Mouse (Mus musculus) gastrocnemius, postnatal 4 days (tissue): ENCODE results near the gene Fgfr2. TPM values are rescaled to one million over a fixed set of nuclear protein-coding genes. Genes with fewer than 3 reads are reported as not detected.

Experiments
- DNase-seq, 2 experiments: peaks; one replicate each; pipeline ENCODE4 v3.0.0; 2021 to 2022; ENCODE audit warnings: low spot score in 2 of 2, mixed read lengths in 2 of 2
- total RNA-seq, 2 experiments: library from RNA; stranded (reverse); gene quantifications; 2 replicates each; pipeline ENCODE4 v1.2.3; 2021

The Fgfr2 gene
- total RNA-seq, 2 experiments from 2014 or later, result 6.5 to 8.0 TPM

DNA sequence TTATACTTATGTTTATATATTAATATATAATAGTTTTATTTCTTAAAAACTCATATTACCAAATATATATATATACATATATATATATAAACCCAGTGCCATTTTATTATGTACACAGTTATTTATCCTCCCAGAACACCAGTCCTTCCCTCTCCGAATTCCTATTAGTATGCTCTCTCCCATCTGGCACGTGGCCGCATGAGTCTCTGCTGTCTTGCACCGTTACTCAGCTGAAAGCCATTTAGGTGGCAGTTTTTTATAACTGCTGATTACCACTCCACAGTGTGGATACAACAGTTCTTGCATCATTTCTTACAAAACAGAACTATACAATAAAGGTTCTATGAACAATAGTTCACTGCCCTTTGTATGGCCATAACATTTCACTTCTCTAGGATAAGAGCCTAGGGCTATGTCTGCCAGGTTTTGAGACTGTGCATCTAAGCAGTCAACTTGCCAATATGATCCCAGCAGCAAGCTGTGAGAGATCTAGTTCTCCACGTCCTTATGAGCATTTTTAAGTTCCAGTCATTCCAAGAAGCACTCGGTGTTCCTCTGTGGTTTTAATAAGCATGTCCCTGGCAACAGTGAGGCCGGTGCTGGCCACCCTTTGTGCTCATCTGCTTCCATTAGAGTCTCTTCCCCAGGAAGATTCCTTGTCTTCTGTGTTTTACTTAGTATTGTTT lies 1777.2 kb downstream of the Fgfr2 start:
- DNase-seq, result no peak

DNA sequence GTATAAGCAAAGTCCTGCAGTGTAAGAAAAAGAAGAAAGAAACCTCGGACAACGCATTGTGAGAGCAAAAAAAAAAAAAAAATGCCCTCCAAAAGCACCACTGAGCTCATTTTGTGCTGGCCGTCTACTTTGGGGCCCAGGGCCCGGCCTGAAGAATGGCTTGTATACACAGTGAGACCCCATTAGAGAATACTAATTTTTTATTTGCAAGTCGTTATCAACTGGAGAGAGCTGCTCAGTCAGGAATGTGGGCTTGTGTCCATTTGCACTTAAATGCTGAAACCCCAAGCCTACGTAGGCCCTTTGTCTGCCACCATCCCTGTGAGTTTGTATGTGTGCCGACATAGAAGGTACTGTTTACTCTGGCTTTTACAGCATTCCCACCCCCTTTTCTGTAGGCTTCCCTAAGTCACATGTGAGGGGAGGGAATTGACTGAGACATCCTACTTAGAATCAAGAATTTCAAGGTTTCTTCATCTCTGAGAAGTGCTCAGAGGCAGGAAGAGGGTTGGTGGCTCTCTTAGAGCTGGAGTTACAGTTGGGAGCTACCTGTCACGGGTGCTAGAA lies 1785.6 kb downstream of the Fgfr2 start:
- no peak for DNase-seq

DNA sequence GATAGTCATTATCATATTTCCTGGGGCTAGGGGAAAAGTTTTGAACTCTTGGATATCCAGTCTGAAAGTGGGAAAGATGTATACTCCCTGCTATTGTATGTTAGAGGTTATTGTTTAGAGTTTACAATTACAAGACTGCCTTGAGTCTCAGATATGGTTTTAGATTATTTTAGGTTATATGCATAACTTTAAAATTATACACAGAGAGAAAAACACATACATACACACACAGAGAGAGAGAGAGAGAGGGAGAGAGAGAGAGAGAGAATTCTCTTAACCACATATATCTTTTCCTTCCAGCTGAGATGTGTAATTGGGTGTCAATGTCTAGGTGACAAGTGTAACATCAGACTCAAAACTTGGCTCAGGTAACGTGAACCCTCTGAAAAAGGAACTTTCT lies 1789.6 kb downstream of the Fgfr2 start, which contains the start of gene Fam24a:
Fam24a (plus strand) TSS at position 301 of the 400 bp plus-strand sequence.
- DNase-seq, result no peak

DNA sequence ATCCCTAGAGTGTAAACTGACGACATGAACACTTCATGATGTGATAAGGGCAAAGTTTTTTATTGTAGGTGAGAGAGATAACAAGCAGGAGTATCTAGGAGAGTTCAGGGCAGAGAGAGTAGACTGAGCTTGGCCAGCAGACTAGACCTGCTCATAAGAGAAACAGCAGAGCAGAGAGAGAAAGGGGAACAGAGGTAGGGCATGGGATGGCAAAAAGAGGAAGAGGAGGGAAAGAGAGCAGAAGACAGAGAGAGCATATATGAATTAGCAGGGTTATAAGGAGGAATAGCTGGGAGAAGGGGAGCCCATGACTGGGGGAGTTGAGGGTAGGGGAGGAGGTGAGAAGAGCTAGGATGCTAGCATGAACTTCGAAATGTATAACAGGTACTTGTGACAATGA lies 1791.5 kb downstream of the Fgfr2 start:
- DNase-seq, result no peak

DNA sequence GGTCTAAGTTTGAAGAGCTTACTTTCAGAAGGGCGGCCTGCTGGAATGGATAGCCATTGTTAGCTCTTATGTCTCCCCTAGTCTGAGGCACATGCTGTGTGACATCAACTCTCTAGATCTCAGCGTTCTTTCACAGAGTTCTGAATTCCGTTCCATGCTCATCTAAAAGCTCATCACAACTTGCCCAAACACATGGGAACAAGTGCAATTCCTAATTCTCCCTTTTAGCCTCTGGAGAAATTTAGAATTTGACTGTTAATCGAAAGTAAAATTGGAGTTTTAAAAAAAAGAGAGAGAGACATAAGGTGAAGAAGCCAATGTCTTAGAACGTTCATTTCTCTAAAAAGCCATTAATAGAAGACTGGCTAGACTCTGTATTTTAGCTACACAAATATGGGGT lies 1793.7 kb downstream of the Fgfr2 start, which contains the start of gene Fam24b:
Fam24b (minus strand) TSS at position 101 of the 400 bp plus-strand sequence.
- no peak for DNase-seq

DNA sequence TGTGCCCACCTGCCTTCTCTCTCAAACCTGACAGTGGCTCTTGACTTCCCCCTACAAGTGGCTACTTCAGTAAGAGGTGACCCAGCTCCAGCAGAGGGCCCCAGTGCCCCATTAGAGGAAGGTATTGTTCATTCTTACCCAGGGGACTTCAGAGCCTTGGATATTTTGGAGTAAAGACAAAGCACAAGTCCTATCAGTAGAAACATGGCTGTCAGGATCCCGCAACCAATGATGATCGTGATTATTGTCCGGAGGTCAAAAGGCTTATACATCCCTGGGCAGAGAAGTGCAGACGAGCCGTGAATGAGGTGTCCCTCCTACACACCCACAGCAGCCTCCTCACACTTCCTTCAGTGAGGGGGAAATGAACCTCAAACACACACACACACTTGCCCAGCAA lies 1796.1 kb downstream of the Fgfr2 start:
- no peak for DNase-seq

DNA sequence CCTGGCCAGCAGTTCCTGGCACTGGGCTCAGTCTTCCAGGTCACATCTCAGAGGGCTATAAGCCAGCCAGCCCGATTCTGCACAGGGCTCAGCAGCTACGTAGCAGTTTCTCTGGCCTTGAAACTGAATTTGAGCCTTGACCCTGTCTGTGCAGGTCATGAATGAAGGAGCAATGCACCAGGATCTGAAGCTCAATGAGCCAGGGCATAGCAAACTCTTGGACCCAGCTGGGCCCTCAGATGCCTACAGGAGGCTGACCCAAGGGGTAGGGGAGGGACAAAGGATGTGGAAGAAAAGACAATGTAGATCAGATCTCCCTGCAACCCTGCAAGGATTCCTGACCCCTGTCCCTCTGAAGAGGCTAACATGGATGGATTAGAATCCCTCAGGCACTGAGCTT lies 1801.0 kb downstream of the Fgfr2 start, which contains the start of gene Cuzd1:
Cuzd1 (minus strand) TSS at position 101 of the 400 bp plus-strand sequence.
- no peak for DNase-seq

DNA sequence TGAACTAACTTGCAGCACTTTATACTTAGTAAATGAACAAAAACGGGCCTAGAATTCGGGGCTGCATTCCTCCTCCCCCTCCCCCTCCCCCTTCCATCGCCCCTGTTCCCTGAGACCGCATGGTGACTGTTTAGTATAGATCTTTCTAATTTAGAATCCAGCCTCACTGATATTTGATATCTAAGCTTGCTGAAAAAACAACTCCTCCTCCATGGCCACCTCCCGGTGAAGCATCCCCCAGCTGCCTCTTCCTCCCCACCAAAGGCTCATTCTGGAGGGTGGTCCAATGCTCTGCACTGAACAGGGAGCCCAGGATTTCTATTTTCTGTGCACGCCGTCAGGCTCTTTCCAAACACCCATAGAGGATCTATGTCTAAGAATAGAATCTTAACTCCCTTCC lies 1804.8 kb downstream of the Fgfr2 start:
- DNase-seq, result no peak

DNA sequence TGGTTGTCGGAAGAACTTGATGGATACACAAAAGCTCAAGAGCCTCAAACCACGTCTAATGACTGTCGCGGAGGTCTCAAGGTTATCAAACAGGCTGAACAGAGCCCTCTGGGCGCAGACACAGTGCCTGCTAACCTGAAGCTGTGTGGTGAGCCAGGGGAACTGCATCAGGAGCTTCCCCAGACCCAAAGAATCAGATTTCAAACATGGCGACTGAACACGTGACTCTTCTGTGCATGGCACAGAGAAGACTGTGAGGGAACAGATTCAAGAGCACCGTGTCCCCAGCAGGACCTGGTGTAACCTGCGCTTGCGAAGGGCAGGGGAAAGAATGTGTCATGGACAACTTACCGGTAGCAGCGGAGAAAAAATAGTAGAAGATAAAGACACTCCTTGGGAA lies 1805.6 kb downstream of the Fgfr2 start:
- no peak for DNase-seq

DNA sequence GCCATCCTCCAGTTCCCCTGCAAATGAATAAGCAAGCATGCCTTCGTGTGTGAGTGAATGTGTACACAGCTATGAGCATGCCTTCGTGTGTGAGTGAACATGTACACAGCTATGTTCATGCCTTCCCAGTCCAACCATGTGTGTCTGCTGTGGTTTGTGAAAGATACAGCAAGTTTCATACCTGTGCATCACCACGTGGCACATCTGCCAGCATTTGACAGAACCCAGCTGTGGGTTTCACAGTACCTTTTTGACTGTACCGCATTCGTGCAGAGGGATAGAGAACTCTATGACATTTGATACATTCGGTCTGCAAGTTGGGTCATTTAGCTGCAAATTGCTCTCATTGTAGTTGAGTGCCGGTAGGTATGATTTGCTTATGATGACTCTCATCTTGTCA lies 1808.7 kb downstream of the Fgfr2 start:
- no peak for DNase-seq

DNA sequence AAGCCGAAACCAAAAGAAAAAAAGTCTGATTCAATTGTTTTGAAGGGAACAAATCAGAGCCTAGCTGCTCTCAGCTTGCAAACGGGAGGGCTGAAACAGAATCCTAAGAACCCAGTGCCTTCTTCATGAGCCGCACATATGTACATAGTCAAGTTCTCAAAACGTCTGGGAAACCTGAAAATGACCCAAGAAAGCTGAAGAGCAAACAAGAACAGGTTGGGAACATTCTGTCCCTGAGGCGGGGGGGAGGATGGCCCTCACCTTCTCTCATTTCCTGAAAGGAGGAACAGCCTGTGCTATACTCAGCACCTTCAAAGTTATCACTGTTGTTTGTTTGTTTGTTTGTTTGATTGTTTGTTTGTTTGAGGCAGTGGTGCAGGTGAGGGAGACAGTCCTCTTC lies 1816.4 kb downstream of the Fgfr2 start:
- no peak for DNase-seq

DNA sequence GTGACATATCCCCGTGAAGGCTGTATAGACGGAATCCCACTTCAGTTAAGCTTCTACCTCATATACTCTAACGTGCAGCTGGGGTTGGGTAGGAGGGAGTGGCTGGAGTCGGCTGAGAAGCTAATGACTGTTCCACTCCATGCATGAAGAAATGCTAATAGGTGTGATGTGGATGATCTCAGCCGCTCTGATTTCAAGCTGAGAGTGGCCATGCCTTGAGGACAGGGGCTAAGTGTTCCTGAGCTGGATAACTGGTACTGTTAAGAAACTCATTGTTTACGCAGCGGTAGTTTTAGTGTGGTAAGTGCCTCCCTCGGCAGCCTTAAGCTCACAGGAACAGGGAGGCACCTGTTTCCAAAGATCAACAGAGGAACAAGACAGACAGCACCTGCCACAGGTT lies 1819.8 kb downstream of the Fgfr2 start:
- no peak for DNase-seq

DNA sequence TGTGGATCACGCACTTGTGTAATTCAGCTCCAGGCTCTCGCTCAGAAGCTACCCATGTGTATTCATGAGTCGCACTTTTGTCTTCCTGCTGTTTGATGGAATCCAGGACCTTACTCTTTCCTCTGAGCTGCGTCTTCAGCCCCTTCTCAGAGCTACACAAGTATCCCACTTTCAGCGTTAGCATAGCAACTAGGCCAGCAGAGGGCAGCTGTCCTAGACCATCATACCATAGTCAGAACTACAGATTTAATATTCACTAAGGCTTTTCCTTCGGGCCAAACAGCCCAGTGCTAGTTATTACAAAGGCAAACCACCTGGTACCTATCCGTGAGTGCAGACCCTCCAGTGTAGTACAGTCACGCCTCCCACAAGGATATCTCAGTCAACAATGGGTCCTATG lies 1826.0 kb downstream of the Fgfr2 start:
- DNase-seq, result no peak

DNA sequence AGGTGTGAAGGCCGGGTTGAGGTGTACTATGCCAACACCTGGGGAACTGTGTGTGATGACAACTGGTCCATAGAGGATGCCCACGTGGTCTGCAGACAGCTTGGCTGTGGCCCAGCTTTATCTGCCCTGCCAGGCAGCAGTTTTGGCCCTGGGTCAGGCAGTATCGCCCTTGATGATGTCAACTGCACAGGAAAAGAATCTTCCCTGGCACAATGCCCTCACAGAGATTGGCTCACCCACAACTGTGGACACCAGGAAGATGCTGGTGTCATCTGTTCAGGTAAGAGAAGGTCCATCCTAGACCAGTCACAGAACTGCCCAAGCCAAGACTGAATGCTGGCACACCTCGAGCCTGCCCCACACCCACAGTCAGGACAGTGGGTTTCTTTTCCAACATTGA lies 1857.3 kb downstream of the Fgfr2 start:
- DNase-seq, result no peak

DNA sequence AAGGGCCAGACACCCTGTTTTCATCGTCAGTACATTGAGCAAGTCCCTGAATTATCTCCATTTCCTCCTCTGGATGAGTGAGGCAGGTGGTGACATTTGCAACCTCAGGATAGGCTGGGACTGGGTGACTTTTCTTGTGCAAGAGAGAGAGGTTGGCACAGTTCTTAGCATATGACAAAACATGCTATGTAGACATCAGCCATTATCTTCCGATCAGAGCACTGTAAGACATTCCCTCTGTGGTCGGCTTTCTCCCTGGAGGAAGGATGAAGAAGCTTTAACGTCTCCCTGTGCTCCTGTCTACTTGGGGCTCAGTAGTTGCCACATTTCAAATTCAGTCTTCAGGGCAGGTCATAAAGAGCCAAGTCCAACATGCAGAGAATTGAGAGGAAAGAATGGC lies 1858.9 kb downstream of the Fgfr2 start:
- DNase-seq, result no peak

DNA sequence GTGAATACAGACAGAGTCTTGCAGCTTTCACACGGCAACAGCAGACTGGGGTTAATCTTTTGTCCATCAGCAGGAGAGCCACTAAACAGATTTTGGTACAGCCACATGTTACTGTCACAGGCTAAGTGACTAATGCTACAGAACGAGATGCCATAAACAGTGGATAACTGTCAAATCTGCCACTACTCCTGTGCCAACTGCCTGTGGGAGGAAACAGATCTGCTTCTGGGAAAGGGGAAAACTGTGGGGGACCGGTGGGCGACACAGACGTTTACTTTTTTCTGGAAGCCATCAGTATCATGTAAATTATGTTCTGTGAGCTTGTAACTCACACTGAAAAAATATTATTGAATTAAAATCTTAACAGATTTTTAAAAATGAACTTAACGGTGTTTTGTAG lies 1862.2 kb downstream of the Fgfr2 start:
- DNase-seq, result no peak

DNA sequence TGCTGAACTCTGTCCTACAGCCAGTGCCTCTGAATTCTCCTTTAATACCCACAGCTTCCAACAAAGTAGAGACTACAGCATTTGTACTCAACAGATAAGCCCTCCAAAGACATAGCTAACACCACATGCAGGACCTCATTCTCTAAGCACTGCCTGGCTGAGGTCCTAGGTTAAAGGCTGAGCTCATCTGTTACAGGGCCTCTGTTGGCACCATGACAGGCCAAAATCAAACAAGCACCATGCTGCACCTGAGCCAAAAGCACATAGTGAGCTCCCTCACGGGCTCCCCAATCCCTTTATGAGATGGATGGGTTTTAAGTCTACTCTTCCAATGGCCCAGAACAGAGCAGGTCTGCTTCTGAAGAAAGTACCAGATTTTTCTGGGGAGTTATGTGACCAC lies 1865.8 kb downstream of the Fgfr2 start:
- no peak for DNase-seq

DNA sequence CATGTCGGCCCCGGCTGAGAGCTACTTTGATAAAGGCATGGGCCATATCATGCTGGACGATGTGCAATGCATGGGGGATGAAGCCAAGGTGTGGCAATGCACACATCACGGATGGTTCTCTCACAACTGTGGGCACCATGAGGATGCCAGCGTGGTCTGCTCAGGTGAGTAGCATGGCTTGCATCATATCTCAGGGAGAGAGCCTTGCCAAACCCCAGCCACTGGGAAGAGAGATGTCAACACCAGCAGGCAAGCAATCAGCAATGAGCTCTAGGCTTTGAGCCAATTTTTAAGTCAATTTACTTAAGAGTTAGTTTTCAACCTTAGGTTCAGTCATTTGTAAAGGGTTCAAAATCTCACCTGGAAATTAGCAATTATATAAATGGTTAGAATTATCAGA lies 1866.3 kb downstream of the Fgfr2 start:
- no peak for DNase-seq

DNA sequence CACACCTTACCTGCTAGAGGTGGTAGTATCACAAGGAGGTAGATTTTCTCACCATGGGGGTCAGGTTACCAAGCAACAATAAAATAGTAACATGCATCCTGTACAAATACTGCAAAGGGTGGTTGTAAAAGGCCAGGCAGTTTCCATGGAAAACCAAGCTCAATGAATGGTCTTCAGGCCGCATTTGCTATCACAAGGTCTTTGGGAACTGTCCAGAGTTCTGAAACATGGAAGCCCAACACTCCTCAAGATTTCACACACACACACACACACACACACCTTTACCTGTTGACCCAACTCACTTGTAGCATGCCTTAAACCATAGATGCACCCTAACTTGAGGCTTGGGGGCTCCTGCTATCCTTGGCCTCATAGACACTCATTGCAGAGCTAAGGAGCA lies 1878.2 kb downstream of the Fgfr2 start:
- no peak for DNase-seq

DNA sequence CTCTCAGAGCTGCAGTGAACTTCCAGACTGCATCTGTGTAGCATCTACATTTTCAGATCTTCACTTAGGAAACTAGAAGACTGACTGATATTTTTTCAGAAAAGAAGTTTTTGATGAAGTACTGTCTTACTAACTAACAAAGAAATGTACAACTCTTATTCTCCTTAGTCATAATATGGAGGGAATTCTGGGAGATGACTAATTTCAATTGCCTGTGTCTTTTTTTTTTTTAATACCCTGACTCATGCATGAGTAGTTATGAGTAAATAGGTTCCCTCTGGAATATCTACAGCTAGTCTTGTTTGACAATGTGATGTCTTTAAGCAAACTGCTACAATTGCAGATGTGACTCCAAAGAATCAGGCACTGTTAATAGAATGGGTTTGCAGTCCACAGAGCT lies 1887.1 kb downstream of the Fgfr2 start:
- DNase-seq, result no peak

DNA sequence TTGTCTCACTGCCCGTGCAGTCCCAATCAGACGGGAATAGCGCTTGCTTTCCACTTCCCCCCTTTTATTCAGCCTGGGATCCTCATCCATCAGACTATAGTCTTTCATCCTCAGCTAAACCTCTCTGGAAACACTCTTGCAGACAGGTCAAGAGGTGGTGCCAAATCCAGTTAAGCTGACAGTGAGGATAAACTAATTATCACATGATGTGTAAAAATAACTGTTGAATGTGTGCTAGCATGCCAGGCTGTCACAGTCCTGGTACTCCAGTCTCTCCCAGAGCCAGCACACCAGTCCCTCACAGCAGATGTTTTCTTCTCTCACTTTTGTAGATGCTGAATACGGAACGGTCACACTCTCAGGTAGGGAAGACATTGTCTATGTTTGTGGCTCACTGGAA lies 1900.1 kb downstream of the Fgfr2 start:
- no peak for DNase-seq

DNA sequence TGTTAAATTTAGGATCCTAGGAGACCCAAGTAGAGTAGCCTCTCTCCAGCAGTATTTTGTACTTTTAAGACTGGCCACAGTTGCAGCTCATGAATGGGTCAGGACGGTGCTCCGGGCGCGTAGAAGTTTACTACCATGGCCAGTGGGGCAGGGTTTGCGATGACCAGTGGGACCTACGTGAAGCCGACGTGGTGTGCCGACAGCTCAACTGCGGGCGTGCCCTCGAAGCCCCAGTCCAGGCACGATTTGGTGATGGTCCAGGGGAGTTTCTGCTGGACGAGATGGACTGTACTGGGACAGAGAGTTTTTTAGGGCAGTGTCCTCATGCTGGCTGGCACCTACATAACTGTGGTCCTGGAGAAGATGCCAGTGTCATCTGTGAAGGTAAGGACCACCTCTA lies 1935.2 kb downstream of the Fgfr2 start:
- DNase-seq, result no peak

DNA sequence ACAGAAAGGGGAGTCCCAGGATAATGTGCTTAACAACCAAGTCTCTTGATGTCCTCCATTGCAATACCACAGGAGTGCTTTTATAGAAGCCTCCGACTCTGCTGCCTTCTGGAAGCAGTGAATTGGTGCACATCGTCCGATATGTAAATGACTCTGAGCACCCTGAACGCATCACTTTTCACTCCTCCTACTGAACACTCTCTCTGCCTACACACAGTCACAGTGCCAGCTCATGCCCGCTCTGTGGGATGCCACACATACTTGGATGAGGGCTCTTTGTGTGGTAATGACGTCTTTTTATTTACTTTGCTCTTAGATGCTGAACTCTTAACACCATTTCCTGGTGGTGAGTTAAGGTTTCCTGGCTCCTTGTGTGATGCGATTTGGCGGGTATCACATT lies 1936.1 kb downstream of the Fgfr2 start:
- DNase-seq, result no peak
